Mouse (Mus musculus): ENCODE data around the gene Metap1. TPM values are rescaled to one million over a fixed set of nuclear protein-coding genes. Genes with fewer than 3 reads are reported as not detected.

The Metap1 gene
- total RNA-seq, 2 experiments from 2014 or later, result 44.7 to 49.3 TPM

DNA sequence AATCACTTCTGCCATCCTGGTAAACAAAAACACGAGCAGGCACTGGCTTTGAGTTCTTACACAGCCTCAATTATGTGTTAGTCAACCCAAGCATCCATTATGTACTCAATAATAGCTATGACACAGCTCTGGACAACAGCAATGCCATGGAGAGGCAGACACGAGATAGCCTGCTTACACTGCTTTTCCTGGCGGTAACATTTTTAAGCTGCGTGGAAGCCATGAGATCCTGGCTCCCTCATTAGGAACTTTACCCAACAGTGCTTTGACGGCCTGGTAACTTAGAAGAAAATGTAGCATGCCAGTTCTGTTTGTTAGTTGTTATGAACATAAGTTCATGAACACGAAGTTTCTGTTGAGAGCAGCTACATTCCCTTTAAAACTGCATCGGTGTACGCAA, 36.2 kb upstream of the Metap1 start:
- H3K4me3 ChIP-seq, result no peak overlapping the region
- peak overlapping the region; percentile 98 for H3K27ac ChIP-seq
- no peak for TF ChIP-seq CTCF (IDR thresholded peaks at IDR 0.05)
- DNase-seq, result no peak
- intact Hi-C loops (cut with DNase I), result no loop called here

DNA sequence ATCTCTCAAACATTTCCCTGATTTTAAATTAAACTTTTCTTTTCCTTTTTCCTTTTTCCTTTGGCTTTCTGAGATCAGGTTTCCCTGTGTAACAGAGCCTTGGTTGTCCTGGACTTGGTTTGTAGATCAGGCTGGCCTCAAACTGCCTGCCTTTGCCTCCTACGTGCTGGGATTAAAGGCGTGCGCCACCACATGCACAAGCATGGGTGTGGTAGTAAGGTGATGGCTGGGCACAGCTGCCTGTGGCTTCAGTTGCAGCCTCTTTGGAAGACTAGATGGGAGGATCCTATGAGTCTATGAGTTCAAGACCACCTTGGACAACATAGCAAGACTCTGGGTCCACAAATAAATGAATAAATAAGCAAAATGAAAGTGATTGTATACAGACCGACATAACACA, 34.6 kb upstream of the Metap1 start:
- no peak for TF ChIP-seq CTCF (IDR thresholded peaks at IDR 0.05)
- no peak for DNase-seq
- H3K4me3 ChIP-seq, result no peak overlapping the region
- no peak overlapping the region for H3K27ac ChIP-seq
- intact Hi-C loops (cut with DNase I), result no loop called here

DNA sequence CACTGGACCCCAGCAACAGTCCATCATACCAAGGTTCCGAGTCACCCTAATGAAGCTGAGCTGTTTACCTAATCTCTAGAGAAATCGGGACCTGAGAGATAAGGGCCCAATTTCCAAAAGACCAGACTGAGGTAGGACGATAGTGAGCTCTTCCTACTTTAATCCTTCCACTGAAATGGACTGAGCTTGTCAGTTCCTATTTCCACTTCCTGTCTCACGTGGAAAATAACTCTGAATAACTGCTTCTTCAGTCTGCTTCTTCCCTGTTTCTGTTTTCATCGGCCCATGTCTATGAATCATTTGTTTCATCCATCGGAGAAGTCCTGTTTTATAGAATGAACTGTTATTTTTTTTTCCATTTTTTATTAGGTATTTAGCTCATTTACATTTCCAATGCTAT, 29.9 kb upstream of the Metap1 start:
- no peak for TF ChIP-seq CTCF (IDR thresholded peaks at IDR 0.05)
- H3K4me3 ChIP-seq, result no peak overlapping the region
- intact Hi-C loops (cut with DNase I), result no loop called here
- H3K27ac ChIP-seq, result no peak overlapping the region
- DNase-seq, result no peak

GRCm38 (mm10) chr3:138517881-138518280, 28.6 kb upstream of the Metap1 start:
- intact Hi-C loops (cut with DNase I), result no loop called here

DNA sequence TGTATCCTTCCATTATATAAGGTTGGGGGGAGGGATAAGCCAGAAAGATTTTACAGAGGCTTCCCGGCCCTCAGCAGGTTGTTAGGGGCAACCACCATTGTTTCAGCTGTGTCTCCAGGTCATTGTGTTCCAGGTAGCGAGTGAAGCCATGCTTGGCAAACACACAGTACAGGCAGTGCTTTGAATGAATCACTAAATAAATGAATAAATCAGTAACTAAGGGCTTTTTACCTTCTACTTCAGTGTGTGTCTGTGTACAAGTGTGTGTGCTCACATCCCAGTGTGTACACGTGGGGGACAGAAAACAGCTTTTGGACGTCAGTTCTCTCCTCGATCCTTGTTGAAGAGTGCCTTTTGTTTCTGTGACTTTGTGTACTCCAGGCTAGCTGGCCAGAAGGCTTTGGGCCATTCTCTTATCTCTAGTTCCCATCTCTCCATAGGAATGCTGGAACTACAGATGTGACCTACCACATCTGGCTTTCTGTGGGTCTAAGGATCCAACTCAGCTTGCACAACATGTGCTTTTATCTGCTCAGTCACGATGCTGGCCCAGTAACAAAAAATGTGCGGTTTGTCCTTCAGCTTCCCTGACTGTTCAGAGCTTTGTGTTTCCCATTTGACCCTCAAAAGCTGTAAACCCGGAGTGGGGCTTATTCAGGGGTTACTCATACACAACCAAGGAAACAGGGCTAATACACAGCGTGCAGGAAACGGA, 26.5 kb upstream of the Metap1 start:
- no peak overlapping the region for H3K4me3 ChIP-seq
- TF ChIP-seq CTCF (IDR thresholded peaks at IDR 0.05), result no peak
- H3K27ac ChIP-seq, result no peak overlapping the region
- DNase-seq, result no peak
- intact Hi-C loops (cut with DNase I), result no loop called here

More at GRCm38 (mm10) chr3:138517881-138518280, 28.6 kb upstream of the Metap1 start:
- Histone ChIP-seq H3K27ac (no peak overlapping the region), H3K4me3 (no peak overlapping the region)
- TF ChIP-seq CTCF (IDR thresholded peaks at IDR 0.05), result peak; percentile 30; the same call in 1 of the 2 replicates
- DNase-seq, result no peak

DNA sequence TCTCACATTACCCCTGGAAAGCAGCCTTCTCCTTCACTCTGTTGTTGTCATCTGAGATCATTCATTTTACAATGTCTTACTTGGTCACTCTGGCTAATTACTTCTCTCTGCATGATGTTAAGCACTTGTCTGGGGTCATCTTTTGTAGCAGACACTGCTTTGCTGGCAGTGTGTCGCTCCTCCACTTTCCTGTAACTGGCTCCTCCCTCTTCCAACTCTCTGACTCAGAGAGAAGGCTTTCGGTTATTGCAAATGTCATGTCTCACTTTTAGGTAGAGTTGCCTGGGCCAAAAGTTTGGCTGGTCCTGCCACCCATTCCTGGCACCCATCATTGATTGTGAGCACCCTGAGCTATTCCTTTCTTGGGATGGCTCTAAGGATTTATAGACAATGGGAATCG, 25.4 kb upstream of the Metap1 start:
- DNase-seq, result no peak
- no peak for TF ChIP-seq CTCF (IDR thresholded peaks at IDR 0.05)
- intact Hi-C loops (cut with DNase I), result no loop called here
- no peak overlapping the region for H3K27ac ChIP-seq
- H3K4me3 ChIP-seq, result no peak overlapping the region

GRCm38 (mm10) chr3:138513243-138513642, 23.9 kb upstream of the Metap1 start:
- DNase-seq, result no peak
- TF ChIP-seq CTCF (IDR thresholded peaks at IDR 0.05), result no peak
- no peak overlapping the region for H3K27ac ChIP-seq
- intact Hi-C loops (cut with DNase I), result no loop called here
- H3K4me3 ChIP-seq, result peak overlapping the region; percentile 28; the same call in 1 of the 2 replicates

DNA sequence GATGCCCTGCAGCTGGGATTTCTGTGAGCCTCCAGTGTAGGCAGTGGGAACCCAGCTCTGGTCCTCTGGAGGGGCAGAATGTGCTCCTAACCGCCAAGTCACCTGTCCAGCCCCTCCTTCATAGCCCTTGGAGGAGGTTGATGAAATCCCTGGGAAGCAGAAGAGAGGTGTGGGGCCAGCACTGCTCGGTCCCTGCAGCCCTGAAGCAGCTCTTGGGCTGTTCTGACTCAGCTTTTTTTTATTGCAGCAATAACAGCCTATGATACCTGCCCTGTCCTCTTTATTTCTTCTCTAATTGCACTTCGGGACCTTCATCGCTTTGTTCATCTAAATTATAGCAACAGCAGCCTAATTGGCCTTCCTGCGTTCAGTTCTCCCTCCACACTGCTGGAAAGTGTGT, 21.2 kb upstream of the Metap1 start:
- TF ChIP-seq CTCF (IDR thresholded peaks at IDR 0.05), result no peak
- Histone ChIP-seq H3K4me3 (no peak overlapping the region), H3K27ac (no peak overlapping the region)
- DNase-seq, result no peak
- intact Hi-C loops (cut with DNase I), result no loop called here

GRCm38 (mm10) chr3:138509581-138509980, 20.3 kb upstream of the Metap1 start:
- Histone ChIP-seq H3K27ac (no peak overlapping the region), H3K4me3 (no peak overlapping the region)
- no peak for TF ChIP-seq CTCF (IDR thresholded peaks at IDR 0.05)
- intact Hi-C loops (cut with DNase I), result no loop called here
- no peak for DNase-seq

DNA sequence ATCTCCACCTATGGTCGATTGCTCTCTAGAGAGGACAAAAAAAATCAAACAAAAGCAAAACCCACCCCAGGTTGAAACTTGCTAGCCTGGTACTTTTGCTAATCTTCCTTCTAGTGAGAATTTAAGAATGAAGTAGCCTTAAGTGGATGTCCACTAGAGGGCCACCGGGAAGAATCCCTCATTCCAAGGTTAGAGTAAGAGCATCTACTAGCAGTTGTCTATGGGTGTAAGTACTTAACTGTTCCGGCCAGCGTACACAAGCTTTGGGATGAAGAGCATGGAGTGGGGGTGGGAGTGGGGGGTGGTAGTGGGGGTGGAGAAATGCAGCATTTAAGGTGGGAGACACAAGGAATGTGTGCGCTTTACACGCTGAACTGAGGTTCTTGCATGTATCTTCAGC, 17.4 kb upstream of the Metap1 start:
- peak; percentile 71 for TF ChIP-seq CTCF (IDR thresholded peaks at IDR 0.05)
- no peak overlapping the region for H3K27ac ChIP-seq
- peak; percentile 40 for DNase-seq
- intact Hi-C loops (cut with DNase I), result loop anchor here (2.0 kb wide), 2 partner anchors 114 to 400 kb away; no protein-coding TSS in a partner anchor
- H3K4me3 ChIP-seq, result no peak overlapping the region

DNA sequence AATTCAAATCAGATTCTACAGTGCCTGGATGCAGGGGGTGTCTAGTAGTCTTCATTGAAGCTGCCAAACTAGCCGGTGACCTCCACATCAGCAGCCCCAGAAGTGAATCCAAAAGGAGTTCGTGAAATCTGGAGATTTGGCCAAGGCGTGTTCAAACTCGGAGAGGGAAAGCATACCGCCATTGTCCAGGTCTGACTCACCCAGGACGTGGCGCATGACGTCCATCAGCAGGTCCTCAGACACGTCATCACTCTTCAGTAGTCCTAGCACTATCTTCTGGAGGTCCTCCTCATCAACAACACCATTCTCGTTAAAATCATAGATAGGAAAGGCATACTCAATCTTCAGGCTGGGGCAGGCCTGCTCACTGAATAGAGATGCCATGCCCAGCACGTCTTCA, 14.4 kb upstream of the Metap1 start:
- no peak for TF ChIP-seq CTCF (IDR thresholded peaks at IDR 0.05)
- Histone ChIP-seq H3K4me3 (no peak overlapping the region), H3K27ac (no peak overlapping the region)
- intact Hi-C loops (cut with DNase I), result no loop called here
- DNase-seq, result no peak

- H3K27ac ChIP-seq, result no peak overlapping the region
- H3K4me3 ChIP-seq, result no peak overlapping the region
- DNase-seq, result no peak
- TF ChIP-seq CTCF (IDR thresholded peaks at IDR 0.05), result no peak
- intact Hi-C loops (cut with DNase I), result no loop called here
Measured at GRCm38 (mm10) chr3:138499854-138500740, 10.8 kb upstream of the Metap1 start.

- H3K27ac ChIP-seq, result no peak overlapping the region
- TF ChIP-seq CTCF (IDR thresholded peaks at IDR 0.05), result no peak
- DNase-seq, result no peak
Measured at GRCm38 (mm10) chr3:138498731-138499130, 9.4 kb upstream of the Metap1 start.

More at GRCm38 (mm10) chr3:138498731-138499130, 9.4 kb upstream of the Metap1 start:
- intact Hi-C loops (cut with DNase I), result no loop called here
- H3K4me3 ChIP-seq, result no peak overlapping the region
